Mouse (Mus musculus): Measurements from ENCODE around the gene Pik3c2b.

- TF ChIP-seq CTCF (IDR thresholded peaks at IDR 0.05), result no peak
- TF ChIP-seq POLR2A (IDR thresholded peaks at IDR 0.05; ENCODE audit: insufficient read depth, low read depth, low read length), result no peak
These were observed 32.9 kb downstream of the Pik3c2b start for GRCm38 (mm10) chr1:133078338-133078727.
